ENCODE assay signal across 20 mouse cellular contexts in genomic region chr3:127634984-127635349, GRCm38 (mm10). TPM values are rescaled to one million over a fixed set of nuclear protein-coding genes. Genes with fewer than 3 reads are reported as not detected.
DNase-seq lines count a peak whose midpoint lies in the region; ATAC-seq and TF ChIP-seq lines count a peak whose summit lies in the region.
"Had no signal": no experiment of that assay in that cellular context is flagged by ENCODE, and none has a peak within 500 bp of the region (broad histone marks: within the 10 kb centered on the region; RNA-seq: fewer than 3 reads in every experiment).

No protein-coding gene starts in this region.

- 6% methylated on average over 3 of the region's 3 CpGs for WGBS in heart, embryonic 13.5 days
- 11% methylated on average over 3 of the region's 3 CpGs for WGBS in forebrain, postnatal 0 days
- 3% methylated on average over 3 of the region's 3 CpGs for WGBS in neural tube, embryonic 14.5 days

- 0 out of 2 replicates have a peak overlapping the region, but pooled peaks have one; percentile 94 for H3K4me2 ChIP-seq in heart, embryonic 13.5 days
- H3K4me2 ChIP-seq in forebrain, postnatal 0 days (ENCODE audit: low read depth), result peak overlapping the region; percentile 86; the same call in 1 of the 2 replicates
- peak overlapping the region; percentile 91 for H3K4me2 ChIP-seq in neural tube, embryonic 14.5 days (ENCODE audit: low read depth, low read length)

- no peaks in the 10 kb centered on the region for H3K36me3 ChIP-seq in heart, embryonic 13.5 days
- no peaks in the 10 kb centered on the region for H3K36me3 ChIP-seq in forebrain, postnatal 0 days (ENCODE audit: insufficient read depth)
- no peaks in the 10 kb centered on the region for H3K36me3 ChIP-seq in neural tube, embryonic 14.5 days (ENCODE audit: control insufficient read depth, insufficient read depth, low read length)

- H3K9ac ChIP-seq in heart, embryonic 13.5 days, result no peak overlapping the region
- no peak overlapping the region for H3K9ac ChIP-seq in forebrain, postnatal 0 days
- peak overlapping the region; percentile 29; the same call in 1 of the 2 replicates for H3K9ac ChIP-seq in neural tube, embryonic 14.5 days (replicated peaks; ENCODE audit: low read depth, low read length)

- H3K27ac ChIP-seq in heart, embryonic 13.5 days (replicated peaks), result no peak overlapping the region
- no peak overlapping the region for H3K27ac ChIP-seq in forebrain, postnatal 0 days (ENCODE audit: low read depth, low read length)
- H3K27ac ChIP-seq in neural tube, embryonic 14.5 days (ENCODE audit: low read depth, low read length), result no peak overlapping the region
- H3K27ac ChIP-seq: gastrocnemius, adult 2 months had no signal

- no peak for TF ChIP-seq CTCF in forebrain, postnatal 0 days (IDR thresholded peaks at IDR 0.05; ENCODE audit: low read depth)

- peaks cover 31% of the 10 kb centered on the region for H3K4me1 ChIP-seq in heart, embryonic 13.5 days
- peaks cover 9% of the 10 kb centered on the region; the same call in 1 of the 2 replicates for H3K4me1 ChIP-seq in forebrain, postnatal 0 days (ENCODE audit: insufficient read depth)
- H3K4me1 ChIP-seq in neural tube, embryonic 14.5 days (ENCODE audit: control insufficient read depth, insufficient read depth, low read length), result peaks cover 17% of the 10 kb centered on the region

- H3K27me3 ChIP-seq in heart, embryonic 13.5 days (replicated peaks), result peaks cover 98% of the 10 kb centered on the region
- H3K27me3 ChIP-seq in forebrain, postnatal 0 days (ENCODE audit: insufficient read depth, low read length), result peaks cover 37% of the 10 kb centered on the region; the same call in 1 of the 2 replicates
- peaks cover 15% of the 10 kb centered on the region for H3K27me3 ChIP-seq in neural tube, embryonic 14.5 days (ENCODE audit: control insufficient read depth, insufficient read depth, low read length)

- DNase-seq in heart, adult 11 months, result no peak
- DNase-seq in forebrain, postnatal 0 days, result no peak
- peak; percentile 20 for DNase-seq in mesoderm, embryonic 11.5 days (ENCODE audit: low read depth, low spot score)
- no peak for DNase-seq in kidney, postnatal 36 days
- no peak for DNase-seq in thymus, postnatal 4 days
- DNase-seq: adrenal gland, postnatal 36 days; cerebellum, adult 9-10 months; gastrocnemius, adult 2 months; kidney, postnatal 14 days; liver; lung, adult 2 months; right cerebral cortex, postnatal 4 days had no signal

- no peak for ATAC-seq in heart, embryonic 13.5 days (ENCODE audit: extremely low read depth, insufficient number of reproducible peaks, low FRiP score, low TSS enrichment)
- ATAC-seq in forebrain, postnatal 0 days, result no peak
- no peak for ATAC-seq in neural tube, embryonic 14.5 days (ENCODE audit: low read depth)
- no peak for ATAC-seq in erythroid progenitor cell, adult 5-6 weeks (replicated peaks; ENCODE audit: low FRiP score, poor library complexity, severe bottlenecking)

- no peak overlapping the region for H3K4me3 ChIP-seq in heart, embryonic 13.5 days
- H3K4me3 ChIP-seq in forebrain, postnatal 0 days (ENCODE audit: low read depth, low read length), result peak overlapping the region; percentile 50; the same call in 1 of the 2 replicates
- peak overlapping the region; percentile 49 for H3K4me3 ChIP-seq in neural tube, embryonic 14.5 days (ENCODE audit: low read depth, low read length)
- H3K4me3 ChIP-seq: erythroblast, embryonic 14.5 days had no signal

- H3K9me3 ChIP-seq in heart, embryonic 13.5 days, result no peaks in the 10 kb centered on the region
- H3K9me3 ChIP-seq in forebrain, postnatal 0 days (ENCODE audit: low read length), result no peaks in the 10 kb centered on the region
- H3K9me3 ChIP-seq in neural tube, embryonic 14.5 days (ENCODE audit: control insufficient read depth, low read length), result no peaks in the 10 kb centered on the region

RNA-seq across cellular contexts. Expression of gene Neurog2, which starts 2.0 kb away (rescaled TPM):
- not detected in 2 replicates for polyA plus RNA-seq in heart, embryonic 13.5 days (2015; fragmentation: Nextera tagmentation; extraction: Ambion mirVana)
- 5.0 and 9.4 TPM in 2 replicates for total RNA-seq in forebrain, postnatal 0 days (2014; rRNA removed)
- 2.2 and 2.6 TPM in 2 replicates for polyA plus RNA-seq in forebrain, postnatal 0 days (2015; fragmentation: Nextera tagmentation; extraction: Ambion mirVana)
- polyA plus RNA-seq in neural tube, embryonic 14.5 days (2014; fragmentation: Nextera tagmentation; extraction: Ambion mirVana), result 3.3 and 3.9 TPM in 2 replicates
- total RNA-seq in erythroid progenitor cell, adult 5-6 weeks (2015; ENCODE audit: low replicate concordance), result not detected in 2 replicates
- total RNA-seq in erythroid progenitor cell, adult 5-6 weeks (2017; ENCODE audit: low replicate concordance), result not detected in 2 replicates
- total RNA-seq: adrenal gland, postnatal 36 days; gastrocnemius, adult 2 months; heart, postnatal 25 days; megakaryocyte progenitor cell, adult 5-6 weeks had no signal
- polyA plus RNA-seq: erythroblast, embryonic 14.5 days; intestine, embryonic 16.5 days; lung, adult 2 months; Patski had no signal
